Mouse (Mus musculus): ENCODE data around the gene Gon4l. TPM values are rescaled to one million over a fixed set of nuclear protein-coding genes. Genes with fewer than 3 reads are reported as not detected.

The Gon4l gene
- polyA plus RNA-seq, 1 experiment from 2014 or later: 12.3 TPM

DNA sequence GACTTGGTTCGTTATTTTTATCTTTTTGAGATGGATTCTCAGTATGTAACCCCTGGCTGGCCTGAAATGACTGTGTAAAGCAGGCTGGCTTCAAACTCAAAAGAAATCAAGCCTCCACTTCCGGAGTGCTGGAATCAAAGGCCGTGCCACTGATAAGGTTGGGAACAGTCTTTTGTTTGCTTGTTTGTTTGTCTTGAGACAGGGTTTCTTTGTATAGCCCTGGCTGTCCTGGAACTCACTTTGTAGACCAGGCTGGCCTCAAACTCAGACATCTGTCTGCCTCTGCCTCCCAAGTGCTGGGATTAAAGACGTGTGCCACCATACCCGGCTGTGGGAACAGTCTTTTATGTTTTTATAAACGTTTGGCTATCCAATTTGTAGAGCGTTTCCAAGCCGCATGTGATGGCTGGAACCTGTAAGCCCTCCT lies 79.4 kb downstream of the Gon4l start:
- Histone ChIP-seq H3K36me3 (peaks cover 28% of the 10 kb centered on the region), H3K4me2 (peak overlapping the region; percentile 75), H3K9ac (peak overlapping the region; percentile 87), H3K9me3 (no peaks in the 10 kb centered on the region), H3K27ac (replicated peaks) (peak overlapping the region; percentile 90), H3K4me3 (peak overlapping the region; percentile 77), H3K4me1 (replicated peaks) (peaks cover 17% of the 10 kb centered on the region), H3K27me3 (no peaks in the 10 kb centered on the region)
- 31% methylated on average over 8 of the region's 8 CpGs for WGBS
- peak; percentile 9; the same call in 1 of the 2 replicates for ATAC-seq (ENCODE audit: low read depth)

DNA sequence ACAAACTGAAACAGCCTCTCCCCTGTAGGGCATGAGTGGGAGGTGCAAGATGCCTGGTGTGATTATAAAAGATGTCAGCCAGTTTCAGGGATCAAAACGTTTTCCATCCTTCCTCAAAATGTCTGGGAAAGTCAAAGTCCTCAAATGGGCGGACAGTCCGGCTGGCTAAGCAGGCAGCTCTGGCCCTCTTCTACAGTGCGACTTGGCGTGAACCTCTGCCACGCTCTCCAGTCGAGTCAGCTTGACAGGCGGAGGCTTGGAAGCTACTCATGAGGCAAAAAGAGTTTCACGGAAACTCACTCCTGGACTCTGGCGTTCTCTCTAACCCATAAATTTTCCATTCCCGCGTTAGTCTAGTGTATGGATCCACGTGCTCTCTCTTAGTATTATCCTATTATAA lies 84.0 kb downstream of the Gon4l start:
- Histone ChIP-seq H3K4me1 (replicated peaks) (peaks cover 7% of the 10 kb centered on the region), H3K9me3 (no peaks in the 10 kb centered on the region), H3K27ac (replicated peaks) (no peak overlapping the region), H3K27me3 (no peaks in the 10 kb centered on the region), H3K4me2 (no peak overlapping the region), H3K4me3 (no peak overlapping the region), H3K36me3 (peaks cover 41% of the 10 kb centered on the region), H3K9ac (no peak overlapping the region)
- 80% methylated on average over 13 of the region's 13 CpGs for WGBS
- no peak for ATAC-seq (ENCODE audit: low read depth)

DNA sequence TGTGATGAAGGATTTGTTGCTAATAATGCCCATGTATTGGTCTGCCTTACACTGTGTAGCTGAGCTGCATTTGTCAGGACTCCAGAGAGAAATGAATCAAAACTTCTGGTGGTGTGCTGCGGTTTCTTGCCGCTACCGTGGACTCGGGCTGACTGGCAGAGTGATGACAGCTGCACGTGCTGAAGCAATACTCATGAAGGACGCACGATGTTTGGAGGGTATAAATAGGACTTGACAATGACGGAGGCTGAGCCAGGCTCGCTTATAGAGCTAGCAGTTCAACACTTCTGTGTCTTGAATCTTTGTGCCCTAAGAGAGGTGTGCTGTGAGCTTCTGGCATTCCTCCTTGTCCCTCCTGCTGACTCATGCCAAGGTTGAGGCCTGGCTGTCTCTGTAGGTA lies 86.4 kb downstream of the Gon4l start:
- Histone ChIP-seq H3K27me3 (no peaks in the 10 kb centered on the region), H3K27ac (replicated peaks) (no peak overlapping the region), H3K4me1 (replicated peaks) (no peaks in the 10 kb centered on the region), H3K4me2 (no peak overlapping the region), H3K9me3 (no peaks in the 10 kb centered on the region), H3K36me3 (peaks cover 65% of the 10 kb centered on the region), H3K9ac (no peak overlapping the region), H3K4me3 (no peak overlapping the region)
- no peak for ATAC-seq (ENCODE audit: low read depth)
- WGBS: 95% methylated on average over 9 of the region's 9 CpGs

DNA sequence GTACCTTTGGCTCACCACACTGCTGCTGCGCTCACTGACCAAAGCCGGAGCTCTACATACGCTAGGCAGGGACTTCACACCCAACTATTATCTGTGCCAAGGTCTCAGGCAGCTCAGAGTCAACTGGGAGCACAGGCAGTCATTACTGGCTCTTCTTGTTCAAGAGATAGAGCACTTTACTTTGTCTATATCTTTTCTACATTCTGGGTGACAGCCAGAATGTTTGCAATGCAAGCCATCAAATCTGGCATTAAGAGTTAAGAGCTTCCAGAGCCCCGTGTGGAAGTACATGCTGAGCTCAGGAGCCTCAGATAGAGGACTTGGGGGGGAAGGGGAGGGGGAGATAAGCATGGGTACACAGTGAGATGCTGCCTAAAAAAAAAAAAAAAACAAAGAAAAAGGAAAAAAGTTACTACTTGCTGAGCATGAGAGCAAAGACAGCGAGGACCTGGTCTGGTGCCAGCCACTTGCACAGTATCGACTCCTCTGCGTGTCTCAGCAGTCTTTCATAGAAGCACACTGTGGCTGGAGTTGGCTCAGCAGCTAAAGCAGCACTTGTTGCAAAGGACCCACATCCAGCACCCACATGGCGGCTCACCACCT lies 89.1 kb downstream of the Gon4l start:
- no peak overlapping the region for H3K4me3 ChIP-seq
- peaks cover 92% of the 10 kb centered on the region for H3K36me3 ChIP-seq
- no peak overlapping the region for H3K9ac ChIP-seq
- WGBS: 90% methylated on average over 8 of the region's 8 CpGs
- no peaks in the 10 kb centered on the region for H3K4me1 ChIP-seq (replicated peaks)
- no peaks in the 10 kb centered on the region for H3K9me3 ChIP-seq
- ATAC-seq (ENCODE audit: low read depth): no peak
- no peak overlapping the region for H3K4me2 ChIP-seq
- no peaks in the 10 kb centered on the region for H3K27me3 ChIP-seq
- no peak overlapping the region for H3K27ac ChIP-seq (replicated peaks)

DNA sequence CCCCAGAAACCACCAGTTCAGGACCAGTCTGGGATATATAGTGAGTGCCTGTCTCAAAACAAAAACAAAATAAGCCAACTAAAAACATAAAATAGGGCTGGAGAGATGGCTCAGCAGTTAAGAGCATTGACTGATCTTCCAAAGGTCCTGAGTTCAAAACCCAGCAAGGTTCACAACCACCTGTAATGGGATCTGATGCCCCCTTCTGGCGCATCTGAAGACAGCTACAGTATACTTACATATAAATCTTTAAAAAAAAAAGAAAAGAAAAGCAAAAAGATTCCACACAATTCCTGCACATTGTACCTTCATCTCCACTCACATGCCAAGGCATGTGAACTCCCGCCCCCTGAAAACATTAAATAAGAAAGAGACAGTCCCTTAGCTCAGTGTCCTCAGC lies 90.6 kb downstream of the Gon4l start:
- Histone ChIP-seq H3K9me3 (no peaks in the 10 kb centered on the region), H3K27ac (replicated peaks) (no peak overlapping the region), H3K27me3 (no peaks in the 10 kb centered on the region), H3K4me3 (no peak overlapping the region), H3K36me3 (peaks cover 99% of the 10 kb centered on the region), H3K9ac (no peak overlapping the region), H3K4me1 (replicated peaks) (no peaks in the 10 kb centered on the region), H3K4me2 (no peak overlapping the region)
- WGBS: 97% methylated on average over 2 of the region's 2 CpGs
- ATAC-seq (ENCODE audit: low read depth): no peak

DNA sequence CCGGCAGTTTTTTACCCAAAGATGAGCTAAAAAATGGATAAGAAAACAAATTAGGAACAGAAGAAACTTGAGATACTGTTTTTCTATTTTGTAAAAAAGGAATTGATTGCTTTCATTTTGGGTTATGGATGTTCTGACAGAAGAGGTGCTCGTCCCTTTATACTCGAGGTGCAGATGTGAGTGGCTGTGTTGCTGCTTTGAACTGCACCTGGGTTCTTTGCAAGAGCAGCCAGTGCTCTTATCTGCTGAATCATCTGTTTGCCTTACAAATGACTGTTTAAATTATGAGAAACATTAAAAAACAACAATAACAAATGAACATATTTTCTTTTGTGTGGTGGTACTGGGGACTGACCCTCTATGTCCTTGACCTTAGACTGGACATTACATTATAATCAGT lies 94.5 kb downstream of the Gon4l start:
- Histone ChIP-seq H3K4me2 (no peak overlapping the region), H3K9me3 (no peaks in the 10 kb centered on the region), H3K4me1 (replicated peaks) (no peaks in the 10 kb centered on the region), H3K36me3 (peaks cover 99% of the 10 kb centered on the region), H3K27ac (replicated peaks) (no peak overlapping the region), H3K9ac (no peak overlapping the region), H3K27me3 (no peaks in the 10 kb centered on the region), H3K4me3 (no peak overlapping the region)
- no peak for ATAC-seq (ENCODE audit: low read depth)
- WGBS: 90% methylated on average over 3 of the region's 3 CpGs

DNA sequence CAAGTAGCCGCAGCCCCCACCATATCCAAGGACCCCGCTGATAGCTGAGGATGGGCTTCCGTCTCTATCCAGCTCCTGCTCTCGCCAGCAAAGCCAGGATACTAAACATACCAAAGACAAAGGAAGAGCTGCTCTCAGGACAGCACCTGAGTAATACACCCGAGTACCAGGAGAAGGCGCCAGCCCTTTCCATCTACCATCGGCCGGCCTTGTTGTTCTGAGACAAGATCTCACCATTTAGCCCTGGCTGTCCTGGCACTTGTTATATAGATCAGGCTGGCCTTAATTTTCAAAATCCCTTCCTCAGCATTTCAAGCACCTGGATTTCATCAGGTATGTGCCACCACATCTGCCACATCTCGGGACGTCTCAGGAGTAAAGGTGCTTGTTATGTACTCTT lies 104.0 kb downstream of the Gon4l start:
- ATAC-seq (ENCODE audit: low read depth): no peak
- no peak overlapping the region for H3K4me3 ChIP-seq
- WGBS: 92% methylated on average over 10 of the region's 10 CpGs
- H3K27ac ChIP-seq (replicated peaks): no peak overlapping the region
- no peaks in the 10 kb centered on the region for H3K27me3 ChIP-seq
- H3K36me3 ChIP-seq: peaks cover 75% of the 10 kb centered on the region
- peaks cover 7% of the 10 kb centered on the region for H3K4me1 ChIP-seq (replicated peaks)
- no peak overlapping the region for H3K9ac ChIP-seq
- H3K4me2 ChIP-seq: no peak overlapping the region
- no peaks in the 10 kb centered on the region for H3K9me3 ChIP-seq

DNA sequence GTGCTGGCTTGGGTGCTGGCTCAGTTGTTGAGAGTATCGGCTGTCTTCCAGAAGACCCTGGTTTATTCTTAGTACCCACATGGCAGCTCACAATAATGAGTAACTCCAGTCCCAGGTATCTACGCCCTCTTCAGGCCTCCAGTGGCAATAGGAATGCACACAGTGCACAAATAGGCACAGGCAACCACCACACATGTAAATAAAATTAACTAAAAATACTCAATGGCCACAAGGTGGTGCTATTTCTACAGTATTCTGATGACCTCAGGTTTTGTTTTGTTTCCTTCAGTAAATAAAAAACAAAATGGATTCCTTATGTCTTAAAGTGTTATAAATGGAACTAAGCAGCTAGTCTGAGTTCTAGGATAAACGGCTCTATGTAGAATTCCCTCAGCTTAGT lies 104.7 kb downstream of the Gon4l start:
- Histone ChIP-seq H3K36me3 (peaks cover 68% of the 10 kb centered on the region), H3K4me1 (replicated peaks) (peaks cover 8% of the 10 kb centered on the region), H3K4me2 (no peak overlapping the region), H3K9ac (no peak overlapping the region), H3K27ac (replicated peaks) (no peak overlapping the region), H3K4me3 (no peak overlapping the region), H3K9me3 (no peaks in the 10 kb centered on the region), H3K27me3 (no peaks in the 10 kb centered on the region)
- peak; percentile 86 for ATAC-seq (ENCODE audit: low read depth)
- WGBS: 73% methylated on average over 3 of the region's 3 CpGs

DNA sequence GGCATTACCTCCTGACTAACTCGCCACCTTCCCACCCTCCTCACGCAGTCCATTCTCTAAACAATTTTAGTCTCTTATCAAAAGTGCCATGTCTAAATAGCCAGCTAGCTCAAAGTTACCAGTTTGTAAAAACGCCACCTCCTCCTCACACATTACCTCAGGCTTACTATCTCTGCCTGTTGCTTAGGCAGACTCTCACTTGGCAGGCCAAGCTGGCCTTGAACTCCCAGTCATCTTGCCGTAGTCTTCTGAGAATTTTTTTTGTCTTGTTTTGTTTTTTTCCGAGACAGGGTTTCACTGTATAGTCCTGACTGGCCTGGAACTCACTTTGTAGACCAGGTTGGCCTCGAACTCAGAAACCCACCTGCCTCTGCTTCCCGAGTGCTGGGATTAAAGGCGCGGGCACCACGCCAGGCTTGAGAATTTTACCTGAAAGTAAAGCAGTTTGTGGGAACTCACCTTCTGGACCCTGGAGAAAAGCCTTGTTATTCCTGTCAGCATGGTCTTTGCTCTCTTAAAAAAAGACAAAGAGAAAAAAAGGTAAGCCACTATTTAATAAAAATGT lies 107.4 kb downstream of the Gon4l start:
- 97% methylated on average over 10 of the region's 10 CpGs for WGBS
- H3K4me3 ChIP-seq: no peak overlapping the region
- peaks cover 44% of the 10 kb centered on the region for H3K36me3 ChIP-seq
- H3K27ac ChIP-seq (replicated peaks): no peak overlapping the region
- H3K4me2 ChIP-seq: no peak overlapping the region
- no peak for ATAC-seq (ENCODE audit: low read depth)
- H3K27me3 ChIP-seq: no peaks in the 10 kb centered on the region
- no peak overlapping the region for H3K9ac ChIP-seq
- peaks cover 9% of the 10 kb centered on the region for H3K4me1 ChIP-seq (replicated peaks)
- no peaks in the 10 kb centered on the region for H3K9me3 ChIP-seq

DNA sequence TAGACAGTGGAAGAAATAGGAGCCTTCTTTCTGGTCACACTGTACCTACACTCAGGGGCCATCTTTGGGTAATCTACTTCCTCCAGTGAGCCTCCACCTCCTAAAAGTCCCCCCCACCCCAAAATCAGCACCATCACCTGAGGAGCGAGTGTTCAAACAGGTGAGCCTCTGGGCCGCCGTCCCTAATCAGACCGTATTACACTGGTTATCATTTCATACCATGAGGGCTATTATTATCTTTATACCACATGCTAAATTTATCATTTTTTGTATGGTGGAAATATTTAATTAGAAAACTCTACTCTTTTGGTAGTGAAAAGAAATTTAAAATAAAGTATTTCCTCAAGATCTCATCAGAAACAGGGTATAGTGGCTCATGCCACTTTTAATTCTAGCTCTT lies 109.1 kb downstream of the Gon4l start:
- no peaks in the 10 kb centered on the region for H3K27me3 ChIP-seq

DNA sequence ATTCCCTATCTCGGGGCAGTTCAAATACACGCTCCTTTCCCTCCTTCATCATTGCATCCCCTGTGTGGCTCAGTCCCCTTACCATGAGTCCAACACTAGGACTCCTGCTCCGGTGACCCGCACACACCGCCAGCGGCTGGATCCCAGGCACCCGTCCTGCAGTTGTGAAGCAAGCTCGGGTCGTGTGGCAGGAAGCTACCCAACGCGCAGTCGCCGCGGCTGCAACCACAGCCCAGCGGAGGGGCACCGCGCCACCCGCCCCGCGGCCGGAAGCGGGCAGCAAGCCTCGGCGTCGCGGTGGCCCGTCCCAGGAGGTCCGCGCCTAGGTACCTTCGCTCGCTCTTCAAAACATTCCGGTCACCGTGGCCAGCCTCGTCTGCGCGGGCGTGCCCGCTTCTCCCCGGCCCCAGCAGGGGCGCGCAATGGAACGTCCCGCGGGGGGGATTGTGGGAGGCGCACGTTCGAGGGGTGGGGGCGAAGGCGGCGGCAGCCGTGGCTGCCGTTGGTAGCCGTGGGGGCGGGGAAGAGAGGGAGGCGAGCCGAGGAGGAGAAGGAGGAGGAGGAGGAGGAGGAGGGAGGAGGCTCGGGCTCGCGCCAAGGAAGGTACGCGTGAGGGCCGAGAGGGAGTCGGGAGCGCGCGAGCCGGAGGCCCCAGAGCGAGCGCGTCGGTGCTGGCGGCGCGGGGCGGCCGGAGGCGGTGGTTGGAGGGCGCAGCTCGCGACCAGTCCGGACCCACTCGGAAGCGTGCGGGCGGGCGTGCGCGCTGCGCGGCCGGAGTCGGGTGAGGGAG lies 115.0 kb downstream of the Gon4l start:
- ATAC-seq (ENCODE audit: low read depth): peak; percentile 95

More for the DNA sequence above, 109.1 kb downstream of the Gon4l start:
- Histone ChIP-seq H3K27ac (replicated peaks) (no peak overlapping the region), H3K9me3 (no peaks in the 10 kb centered on the region), H3K4me3 (no peak overlapping the region), H3K4me1 (replicated peaks) (peaks cover 26% of the 10 kb centered on the region), H3K9ac (no peak overlapping the region), H3K36me3 (peaks cover 27% of the 10 kb centered on the region), H3K4me2 (no peak overlapping the region)
- ATAC-seq (ENCODE audit: low read depth): no peak
- WGBS: 69% methylated on average over 4 of the region's 4 CpGs

DNA sequence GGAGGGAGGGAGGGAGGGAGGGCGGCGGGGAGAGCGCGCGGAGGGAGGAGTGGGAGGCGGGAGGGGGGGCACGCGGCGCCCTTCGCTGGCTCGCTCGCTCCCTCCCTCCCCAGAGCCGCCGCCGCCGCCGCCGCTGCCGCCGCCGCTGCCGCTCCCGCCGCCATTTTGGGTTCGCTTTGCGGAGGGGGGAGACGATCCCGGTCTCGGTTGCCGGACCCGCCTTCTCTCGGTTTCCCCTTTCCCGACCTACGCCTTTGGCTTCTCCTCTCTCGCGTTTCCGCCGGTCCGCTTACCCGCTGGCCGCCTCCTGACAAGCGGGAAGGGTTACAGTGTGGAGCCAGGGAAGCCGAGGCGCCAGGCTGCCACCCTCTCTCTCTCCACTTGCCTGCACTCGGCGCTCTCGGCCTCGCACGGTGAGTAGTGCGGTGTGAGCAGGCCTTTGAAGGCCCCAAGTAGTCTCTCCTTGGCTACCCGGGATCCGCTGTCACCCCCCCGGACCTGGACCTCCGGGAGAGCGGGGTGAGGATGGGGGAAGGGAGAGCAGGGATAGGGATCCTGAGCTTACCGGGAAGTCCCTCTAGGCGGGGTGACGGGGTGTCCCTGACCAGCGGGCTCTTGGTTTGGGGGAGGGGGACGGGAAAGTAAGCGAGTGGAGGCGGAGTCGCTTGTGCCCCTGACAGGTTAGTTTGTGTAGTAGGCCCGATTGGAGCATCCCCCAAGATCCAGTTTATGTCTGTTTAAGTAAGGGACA lies 115.7 kb downstream of the Gon4l start, which contains the start of the genes Ash1l and Dap3:
TSS of gene Ash1l (plus strand) at position 47 of the 751 bp plus-strand sequence.
TSS of gene Dap3 (minus strand) at position 606 of the 751 bp plus-strand sequence.
- Histone ChIP-seq H3K4me2 (peak within 1 kb of the TSS; percentile 87), H3K4me1 (replicated peaks) (peaks cover 47% of the 10 kb centered on the region), H3K27ac (replicated peaks) (peak within 1 kb of the TSS; percentile 99), H3K4me3 (peak within 1 kb of the TSS; percentile 79), H3K36me3 (no peaks in the 10 kb centered on the region), H3K9me3 (no peaks in the 10 kb centered on the region), H3K27me3 (no peaks in the 10 kb centered on the region), H3K9ac (peak within 1 kb of the TSS; percentile 93)
- under 1% methylated on average over 39 of the region's 64 CpGs for WGBS
- peak; percentile 86 for ATAC-seq (ENCODE audit: low read depth)

More for the DNA sequence above, 115.0 kb downstream of the Gon4l start:
- Histone ChIP-seq H3K4me1 (replicated peaks) (peaks cover 47% of the 10 kb centered on the region), H3K27ac (replicated peaks) (peak overlapping the region; percentile 99), H3K4me3 (peak overlapping the region; percentile 79), H3K4me2 (peak overlapping the region; percentile 87), H3K27me3 (no peaks in the 10 kb centered on the region), H3K9me3 (no peaks in the 10 kb centered on the region), H3K9ac (peak overlapping the region; percentile 93), H3K36me3 (no peaks in the 10 kb centered on the region)
- under 1% methylated on average over 84 of the region's 92 CpGs for WGBS

Data from neural tube, embryonic 13.5 days (tissue).